In genomic region chr16:3872216-3873047, GRCm38 (mm10) we compare ENCODE assay signal across 8 mouse cellular contexts. TPM values are rescaled to one million over a fixed set of nuclear protein-coding genes. Genes with fewer than 3 reads are reported as not detected.
DNase-seq lines count a peak whose midpoint lies in the region; ATAC-seq lines count a peak whose summit lies in the region.

Gene Naa60, plus strand, starts transcription at chr16:3872375.

- DNase-seq in CD4-positive helper T cell, adult 2 months (ENCODE audit: low read depth, low spot score): peak; percentile 93
- peak; percentile 26 for DNase-seq in fat pad, adult 2 months (ENCODE audit: extremely low read depth, low read depth, low spot score)
- DNase-seq in kidney, postnatal 10 days: peak; percentile 96
- DNase-seq in neural tube, embryonic 10.5 days (ENCODE audit: extremely low spot score, low spot score): peak; percentile 89

- no peaks in the 10 kb centered on the region for H3K9me3 ChIP-seq in heart, embryonic 13.5 days
- H3K9me3 ChIP-seq in liver, embryonic 12.5 days (replicated peaks): no peaks in the 10 kb centered on the region
- no peaks in the 10 kb centered on the region for H3K9me3 ChIP-seq in stomach, embryonic 16.5 days (replicated peaks; ENCODE audit: control insufficient read depth, low read length)

- H3K4me1 ChIP-seq in brown adipose tissue, adult 24 weeks (ENCODE audit: control insufficient read depth, insufficient read depth, insufficient read length, low read length): no peaks in the 10 kb centered on the region
- H3K4me1 ChIP-seq in heart, embryonic 13.5 days: peaks cover 22% of the 10 kb centered on the region
- peaks cover 35% of the 10 kb centered on the region for H3K4me1 ChIP-seq in liver, embryonic 12.5 days
- H3K4me1 ChIP-seq in stomach, embryonic 16.5 days (ENCODE audit: control insufficient read depth, insufficient read depth, low read length): peaks cover 16% of the 10 kb centered on the region; the same call in 1 of the 2 replicates

- ATAC-seq in heart, embryonic 13.5 days (ENCODE audit: extremely low read depth, insufficient number of reproducible peaks, low FRiP score, low TSS enrichment): peak; percentile 96
- ATAC-seq in liver, embryonic 12.5 days: peak; percentile 91
- peak; percentile 99 for ATAC-seq in stomach, embryonic 16.5 days (ENCODE audit: insufficient read depth, low FRiP score)

- peak within 1 kb of the TSS; percentile 94 for H3K4me2 ChIP-seq in heart, embryonic 13.5 days
- peak within 1 kb of the TSS; percentile 97 for H3K4me2 ChIP-seq in liver, embryonic 12.5 days
- peak within 1 kb of the TSS; percentile 94 for H3K4me2 ChIP-seq in stomach, embryonic 16.5 days (ENCODE audit: low read depth, low read length)

- no peaks in the 10 kb centered on the region for H3K27me3 ChIP-seq in heart, embryonic 13.5 days (replicated peaks)
- no peaks in the 10 kb centered on the region for H3K27me3 ChIP-seq in liver, embryonic 12.5 days (replicated peaks)
- H3K27me3 ChIP-seq in stomach, embryonic 16.5 days (ENCODE audit: control insufficient read depth, insufficient read depth, low read length): no peaks in the 10 kb centered on the region

- H3K27ac ChIP-seq in brown adipose tissue, adult 24 weeks (replicated peaks; ENCODE audit: low read depth, low read length): peak within 1 kb of the TSS; percentile 22
- peak within 1 kb of the TSS; percentile 64 for H3K27ac ChIP-seq in heart, embryonic 13.5 days (replicated peaks)
- H3K27ac ChIP-seq in liver, embryonic 12.5 days: peak within 1 kb of the TSS; percentile 60; the same call in 1 of the 2 replicates
- peak within 1 kb of the TSS; percentile 76 for H3K27ac ChIP-seq in stomach, embryonic 16.5 days (ENCODE audit: low read length)

- peak within 1 kb of the TSS; percentile 89 for H3K9ac ChIP-seq in heart, embryonic 13.5 days
- peak within 1 kb of the TSS; percentile 72 for H3K9ac ChIP-seq in liver, embryonic 12.5 days
- peak within 1 kb of the TSS; percentile 81 for H3K9ac ChIP-seq in stomach, embryonic 16.5 days (ENCODE audit: low read length)

- H3K4me3 ChIP-seq in brown adipose tissue, adult 24 weeks (ENCODE audit: insufficient read depth, low read depth, low read length): peak within 1 kb of the TSS; percentile 59
- peak within 1 kb of the TSS; percentile 68 for H3K4me3 ChIP-seq in heart, embryonic 13.5 days
- H3K4me3 ChIP-seq in liver, embryonic 12.5 days: peak within 1 kb of the TSS; percentile 64
- peak within 1 kb of the TSS; percentile 71 for H3K4me3 ChIP-seq in stomach, embryonic 16.5 days (replicated peaks; ENCODE audit: low read length)

- WGBS in heart, embryonic 13.5 days: 5% methylated on average over 47 of the region's 47 CpGs
- WGBS in liver, embryonic 12.5 days (ENCODE audit: insufficient replicate concordance): 7% methylated on average over 47 of the region's 47 CpGs
- 3% methylated on average over 47 of the region's 47 CpGs for WGBS in stomach, embryonic 16.5 days

- peaks cover 36% of the 10 kb centered on the region for H3K36me3 ChIP-seq in heart, embryonic 13.5 days
- peaks cover 31% of the 10 kb centered on the region for H3K36me3 ChIP-seq in liver, embryonic 12.5 days
- H3K36me3 ChIP-seq in stomach, embryonic 16.5 days (ENCODE audit: control insufficient read depth, insufficient read depth, low read length): peaks cover 6% of the 10 kb centered on the region; the same call in 1 of the 2 replicates

RNA-seq across cellular contexts. Expression of gene Naa60, which starts in this region (rescaled TPM):
- 41.4 and 52.4 TPM in 2 replicates for polyA plus RNA-seq in brown adipose tissue, adult 24 weeks (2012; ENCODE audit: insufficient read depth, insufficient read length, missing spikeins)
- 34.0 and 35.2 TPM in 2 replicates for polyA plus RNA-seq in heart, embryonic 13.5 days (2015; fragmentation: Nextera tagmentation; extraction: Ambion mirVana)
- 28.1 and 30.3 TPM in 2 replicates for polyA plus RNA-seq in liver, embryonic 12.5 days (2016; fragmentation: Nextera tagmentation; extraction: Ambion mirVana)
- 41.8 and 42.3 TPM in 2 replicates for polyA plus RNA-seq in stomach, embryonic 16.5 days (2015; fragmentation: Nextera tagmentation; extraction: Ambion mirVana)

Comparison
In these comparisons a context has a peak if more than half of its experiments do, and no peak if none do; other contexts are left out.
1. Peak in every context shown above with its lines: DNase-seq, ATAC-seq, H3K4me3 ChIP-seq and H3K27ac ChIP-seq.
2. DNase-seq: peak in every context shown above with its lines; median percentile 96 in kidney, postnatal 10 days; 93 in CD4-positive helper T cell, adult 2 months; 89 in neural tube, embryonic 10.5 days; 26 in fat pad, adult 2 months.
3. H3K27ac ChIP-seq: peak in every context shown above with its lines; median percentile 76 in stomach, embryonic 16.5 days; 64 in heart, embryonic 13.5 days; 60 in liver, embryonic 12.5 days; 22 in brown adipose tissue, adult 24 weeks.